8 mouse cellular contexts compared by ENCODE assay signal in genomic region chr13:51833611-51834010, GRCm38 (mm10). TPM values are rescaled to one million over a fixed set of nuclear protein-coding genes. Genes with fewer than 3 reads are reported as not detected.
DNase-seq lines count a peak whose midpoint lies in the region; ATAC-seq and TF ChIP-seq lines count a peak whose summit lies in the region.

No protein-coding gene starts in this region.

- no peaks in the 10 kb centered on the region for H3K36me3 ChIP-seq in embryonic facial prominence, embryonic 12.5 days
- H3K36me3 ChIP-seq in midbrain, embryonic 13.5 days = no peaks in the 10 kb centered on the region
- H3K36me3 ChIP-seq in thymus, adult 2 months (ENCODE audit: control insufficient read depth, insufficient read depth, low read length) = no peaks in the 10 kb centered on the region

- no peak for TF ChIP-seq POLR2A in thymus, adult 2 months (IDR thresholded peaks at IDR 0.05; ENCODE audit: control insufficient read depth, extremely low read depth, insufficient read depth, low read length, poor library complexity)

- no peaks in the 10 kb centered on the region for H3K9me3 ChIP-seq in embryonic facial prominence, embryonic 12.5 days
- H3K9me3 ChIP-seq in midbrain, embryonic 13.5 days = no peaks in the 10 kb centered on the region

- peak; percentile 53 for DNase-seq in kidney, adult 11 months
- DNase-seq in kidney, adult 18-20 months = no peak
- peak; percentile 93 for DNase-seq in adrenal gland, adult 2 months
- no peak for DNase-seq in thymus, postnatal 10 days (ENCODE audit: low spot score in 2 of 2)
- no peak for DNase-seq in thymus, adult 2 months
- no peak for DNase-seq in right cerebral cortex, adult 2 months (ENCODE audit: low spot score in 2 of 2)

- H3K4me3 ChIP-seq in embryonic facial prominence, embryonic 12.5 days = no peak overlapping the region
- no peak overlapping the region for H3K4me3 ChIP-seq in midbrain, embryonic 13.5 days (replicated peaks)
- H3K4me3 ChIP-seq in thymus, adult 2 months (ENCODE audit: control insufficient read depth, insufficient read depth, low read length) = no peak overlapping the region

- no peak for TF ChIP-seq CTCF in thymus, adult 2 months (IDR thresholded peaks at IDR 0.05; ENCODE audit: borderline replicate concordance, control insufficient read depth, extremely low read depth, insufficient read depth, low read length, poor library complexity)

- 0 out of 2 replicates have a peak, but pooled peaks cover 4% of the 10 kb centered on the region for H3K4me1 ChIP-seq in embryonic facial prominence, embryonic 12.5 days
- H3K4me1 ChIP-seq in midbrain, embryonic 13.5 days (replicated peaks) = peaks cover 4% of the 10 kb centered on the region; the same call in 1 of the 2 replicates
- peaks cover 5% of the 10 kb centered on the region; the same call in 1 of the 2 replicates for H3K4me1 ChIP-seq in thymus, adult 2 months (replicated peaks; ENCODE audit: control insufficient read depth, insufficient read depth, low read length)

- peak; percentile 17; the same call in 1 of the 2 replicates for ATAC-seq in embryonic facial prominence, embryonic 12.5 days (ENCODE audit: insufficient number of reproducible peaks, insufficient read depth, low FRiP score, low TSS enrichment)
- ATAC-seq in midbrain, embryonic 13.5 days = 0 out of 2 replicates have a peak, but pooled peaks have one; percentile 45

- H3K9ac ChIP-seq in embryonic facial prominence, embryonic 12.5 days = no peak overlapping the region
- H3K9ac ChIP-seq in midbrain, embryonic 13.5 days (replicated peaks) = no peak overlapping the region

- no peaks in the 10 kb centered on the region for H3K27me3 ChIP-seq in embryonic facial prominence, embryonic 12.5 days
- peaks cover 31% of the 10 kb centered on the region for H3K27me3 ChIP-seq in midbrain, embryonic 13.5 days
- H3K27me3 ChIP-seq in thymus, adult 2 months (ENCODE audit: control insufficient read depth, insufficient read depth, low read length) = no peaks in the 10 kb centered on the region

- WGBS in embryonic facial prominence, embryonic 12.5 days = 59% methylated on average over 2 of the region's 2 CpGs
- 50% methylated on average over 2 of the region's 2 CpGs for WGBS in midbrain, embryonic 13.5 days
- 68% methylated on average over 2 of the region's 2 CpGs for WGBS in thymus, adult 2 months

- no peak overlapping the region for H3K4me2 ChIP-seq in embryonic facial prominence, embryonic 12.5 days (replicated peaks)
- H3K4me2 ChIP-seq in midbrain, embryonic 13.5 days (replicated peaks) = no peak overlapping the region

- H3K27ac ChIP-seq in embryonic facial prominence, embryonic 12.5 days = no peak overlapping the region
- no peak overlapping the region for H3K27ac ChIP-seq in midbrain, embryonic 13.5 days
- H3K27ac ChIP-seq in thymus, adult 2 months (ENCODE audit: control insufficient read depth, insufficient read depth, low read length) = no peak overlapping the region

RNA-seq across cellular contexts. Expression of gene Gadd45g, which starts 12.9 kb away (rescaled TPM):
- total RNA-seq in adrenal gland, adult 2 months (2021) = 10 to 100 TPM; 41.0 to 57.6 TPM
- 20.8 and 30.2 TPM in 2 replicates for polyA plus RNA-seq in adrenal gland, adult 2 months (2012; rRNA removed)
- 60.3 TPM in 2 replicates for polyA plus RNA-seq in embryonic facial prominence, embryonic 12.5 days (2016; fragmentation: Nextera tagmentation; extraction: Ambion mirVana)
- polyA plus RNA-seq in midbrain, embryonic 13.5 days (2015; fragmentation: Nextera tagmentation; extraction: Ambion mirVana) = 203 and 222 TPM in 2 replicates
- 15.0 and 16.2 TPM in 2 replicates for polyA plus RNA-seq in thymus, adult 2 months (2012; rRNA removed)

RNA-seq across cellular contexts. Expression of gene Sema4d, which starts 40.1 kb away (rescaled TPM):
- total RNA-seq in adrenal gland, adult 2 months (2021) = 10 to 100 TPM; 14.6 to 15.1 TPM
- polyA plus RNA-seq in adrenal gland, adult 2 months (2012; rRNA removed) = 13.3 and 13.7 TPM in 2 replicates
- polyA plus RNA-seq in embryonic facial prominence, embryonic 12.5 days (2016; fragmentation: Nextera tagmentation; extraction: Ambion mirVana) = 6.8 and 7.1 TPM in 2 replicates
- 7.1 and 7.8 TPM in 2 replicates for polyA plus RNA-seq in midbrain, embryonic 13.5 days (2015; fragmentation: Nextera tagmentation; extraction: Ambion mirVana)
- polyA plus RNA-seq in thymus, adult 2 months (2012; rRNA removed) = 156 and 182 TPM in 2 replicates

Comparison
In these comparisons a context has a peak if more than half of its experiments do, and no peak if none do; other contexts are left out.
1. DNase-seq: peak in kidney, adult 11 months (single experiment) and adrenal gland, adult 2 months (single experiment); none in kidney, adult 18-20 months (single experiment), thymus, postnatal 10 days (0 of 2), thymus, adult 2 months (single experiment) and right cerebral cortex, adult 2 months (0 of 2).
2. RNA of gene Sema4d, which starts 40.1 kb away (polyA plus RNA-seq): 156 to 182 TPM in thymus, adult 2 months; 13.3 to 13.7 TPM in adrenal gland, adult 2 months, 7.1 to 7.8 TPM in midbrain, embryonic 13.5 days and 6.8 to 7.1 TPM in embryonic facial prominence, embryonic 12.5 days; every median in the first group is over 10 times any median in the second.